Mouse (Mus musculus): ENCODE data around the gene Olfr480.

Gene Olfr480

GRCm38 (mm10) chr7:108067246-108067645, at the start of gene Olfr480:
Gene Olfr480, minus strand, starts transcription at chr7:108067346.
- in situ Hi-C loops (cut with MboI; ENCODE audit: low pct_unique_long_range_greater_than_20kb in 1 of 2, low sequenced_read_pairs in 2 of 2, unreplicated experiment in 1 of 2) = no loop called here

GRCm38 (mm10) chr7:108100549-108100948, 33.4 kb upstream of the Olfr480 start, which contains the start of gene Olfr483:
Gene Olfr483, plus strand, starts transcription at chr7:108100849.
- in situ Hi-C loops (cut with MboI; ENCODE audit: low pct_unique_long_range_greater_than_20kb in 1 of 2, low sequenced_read_pairs in 2 of 2, unreplicated experiment in 1 of 2) = no loop called here

- in situ Hi-C loops (cut with MboI; ENCODE audit: low pct_unique_long_range_greater_than_20kb in 1 of 2, low sequenced_read_pairs in 2 of 2, unreplicated experiment in 1 of 2) = no loop called here
These were observed 30.3 kb upstream of the Olfr480 start, which contains the start of gene Olfr482 for GRCm38 (mm10) chr7:108097486-108097885. Gene Olfr482, minus strand, starts transcription at chr7:108097586.

- in situ Hi-C loops (cut with MboI; ENCODE audit: low pct_unique_long_range_greater_than_20kb in 1 of 2, low sequenced_read_pairs in 2 of 2, unreplicated experiment in 1 of 2) = no loop called here
These were observed 12.4 kb upstream of the Olfr480 start, which contains the start of gene Olfr481 for GRCm38 (mm10) chr7:108079555-108079954. Gene Olfr481, plus strand, starts transcription at chr7:108079855.

- in situ Hi-C loops (cut with MboI; ENCODE audit: low pct_unique_long_range_greater_than_20kb in 1 of 2, low sequenced_read_pairs in 2 of 2, unreplicated experiment in 1 of 2) = no loop called here
These were observed 16.8 kb downstream of the Olfr480 start, which contains the start of gene Olfr479 for GRCm38 (mm10) chr7:108050393-108050792. Gene Olfr479, plus strand, starts transcription at chr7:108050693.

GRCm38 (mm10) chr7:108033889-108034288, 33.3 kb downstream of the Olfr480 start, which contains the start of gene Olfr478:
Gene Olfr478, minus strand, starts transcription at chr7:108033989.
- in situ Hi-C loops (cut with MboI; ENCODE audit: low pct_unique_long_range_greater_than_20kb in 1 of 2, low sequenced_read_pairs in 2 of 2, unreplicated experiment in 1 of 2) = no loop called here
